ENCODE assay signal across 8 mouse cellular contexts in genomic region chr3:59005271-59005995, GRCm38 (mm10). TPM values are rescaled to one million over a fixed set of nuclear protein-coding genes. Genes with fewer than 3 reads are reported as not detected.
DNase-seq lines count a peak whose midpoint lies in the region; ATAC-seq lines count a peak whose summit lies in the region.

TSS of gene Med12l (plus strand) at chr3:59005825.

- peak within 1 kb of the TSS; percentile 95 for H3K27ac ChIP-seq in forebrain, embryonic 10.5 days
- peak within 1 kb of the TSS; percentile 94 for H3K27ac ChIP-seq in heart, embryonic 16.5 days (ENCODE audit: low read length)
- H3K27ac ChIP-seq in liver, embryonic 12.5 days: peak within 1 kb of the TSS; percentile 72
- peak within 1 kb of the TSS; percentile 91 for H3K27ac ChIP-seq in neural tube, embryonic 14.5 days (ENCODE audit: low read depth, low read length)

- peak; percentile 76 for ATAC-seq in heart, embryonic 16.5 days (replicated peaks; ENCODE audit: extremely low read depth, insufficient read depth, low FRiP score)
- ATAC-seq in liver, embryonic 12.5 days: peak; percentile 43
- peak; percentile 78 for ATAC-seq in neural tube, embryonic 14.5 days (ENCODE audit: low read depth)

- no peaks in the 10 kb centered on the region for H3K9me3 ChIP-seq in forebrain, embryonic 10.5 days
- H3K9me3 ChIP-seq in heart, embryonic 16.5 days (replicated peaks; ENCODE audit: control insufficient read depth, low read length): no peaks in the 10 kb centered on the region
- H3K9me3 ChIP-seq in liver, embryonic 12.5 days (replicated peaks): no peaks in the 10 kb centered on the region
- no peaks in the 10 kb centered on the region for H3K9me3 ChIP-seq in neural tube, embryonic 14.5 days (ENCODE audit: control insufficient read depth, low read length)

- H3K4me2 ChIP-seq in heart, embryonic 16.5 days (ENCODE audit: low read depth, low read length): peak within 1 kb of the TSS; percentile 100
- peak within 1 kb of the TSS; percentile 76 for H3K4me2 ChIP-seq in liver, embryonic 12.5 days
- H3K4me2 ChIP-seq in neural tube, embryonic 14.5 days (ENCODE audit: low read depth, low read length): peak within 1 kb of the TSS; percentile 89

- no peaks in the 10 kb centered on the region for H3K36me3 ChIP-seq in forebrain, embryonic 10.5 days (replicated peaks)
- no peaks in the 10 kb centered on the region for H3K36me3 ChIP-seq in heart, embryonic 16.5 days (ENCODE audit: control insufficient read depth, insufficient read depth)
- H3K36me3 ChIP-seq in liver, embryonic 12.5 days: no peaks in the 10 kb centered on the region
- H3K36me3 ChIP-seq in neural tube, embryonic 14.5 days (ENCODE audit: control insufficient read depth, insufficient read depth, low read length): no peaks in the 10 kb centered on the region

- WGBS in forebrain, embryonic 10.5 days: under 1% methylated on average over 68 of the region's 69 CpGs
- WGBS in heart, embryonic 16.5 days: under 1% methylated on average over 69 of the region's 69 CpGs
- under 1% methylated on average over 69 of the region's 69 CpGs for WGBS in liver, embryonic 12.5 days (ENCODE audit: insufficient replicate concordance)
- under 1% methylated on average over 60 of the region's 69 CpGs for WGBS in neural tube, embryonic 14.5 days

- H3K9ac ChIP-seq in heart, embryonic 16.5 days (ENCODE audit: low read length): peak within 1 kb of the TSS; percentile 82
- H3K9ac ChIP-seq in liver, embryonic 12.5 days: peak within 1 kb of the TSS; percentile 47
- peak within 1 kb of the TSS; percentile 82 for H3K9ac ChIP-seq in neural tube, embryonic 14.5 days (replicated peaks; ENCODE audit: low read depth, low read length)

- H3K27me3 ChIP-seq in forebrain, embryonic 10.5 days (ENCODE audit: poor library complexity, severe bottlenecking): peaks cover 53% of the 10 kb centered on the region
- H3K27me3 ChIP-seq in heart, embryonic 16.5 days (ENCODE audit: control insufficient read depth, insufficient read depth, low read length): peaks cover 3% of the 10 kb centered on the region
- peaks cover 72% of the 10 kb centered on the region for H3K27me3 ChIP-seq in liver, embryonic 12.5 days (replicated peaks)
- H3K27me3 ChIP-seq in neural tube, embryonic 14.5 days (ENCODE audit: control insufficient read depth, insufficient read depth, low read length): peaks cover 2% of the 10 kb centered on the region; the same call in 1 of the 2 replicates

- H3K4me3 ChIP-seq in forebrain, embryonic 10.5 days: peak within 1 kb of the TSS; percentile 77
- H3K4me3 ChIP-seq in heart, embryonic 16.5 days (ENCODE audit: low read length): peak within 1 kb of the TSS; percentile 74
- peak within 1 kb of the TSS; percentile 63 for H3K4me3 ChIP-seq in liver, embryonic 12.5 days
- H3K4me3 ChIP-seq in neural tube, embryonic 14.5 days (ENCODE audit: low read depth, low read length): peak within 1 kb of the TSS; percentile 80

- peak; percentile 29 for DNase-seq in 416B (ENCODE audit: low read depth)
- peak; percentile 94 for DNase-seq in brain, adult 2 months (ENCODE audit: low read depth, low spot score)
- peak; percentile 70 for DNase-seq in forebrain, embryonic 10.5 days (ENCODE audit: extremely low spot score, low spot score)
- DNase-seq in kidney, postnatal 36 days: peak; percentile 30 to 70
- peak; percentile 61 for DNase-seq in thymus, postnatal 14 days

- peaks cover 30% of the 10 kb centered on the region for H3K4me1 ChIP-seq in forebrain, embryonic 10.5 days
- peaks cover 10% of the 10 kb centered on the region for H3K4me1 ChIP-seq in heart, embryonic 16.5 days (ENCODE audit: control insufficient read depth, insufficient read depth, low read length)
- H3K4me1 ChIP-seq in liver, embryonic 12.5 days: peaks cover 22% of the 10 kb centered on the region
- peaks cover 5% of the 10 kb centered on the region; the same call in 1 of the 2 replicates for H3K4me1 ChIP-seq in neural tube, embryonic 14.5 days (ENCODE audit: control insufficient read depth, insufficient read depth, low read length)

RNA-seq across cellular contexts. Expression of gene Med12l, which starts in this region (rescaled TPM):
- polyA plus RNA-seq in forebrain, embryonic 10.5 days (2016; fragmentation: Nextera tagmentation; extraction: Ambion mirVana): 2.9 and 3.1 TPM in 2 replicates
- 2.3 and 2.6 TPM in 2 replicates for polyA plus RNA-seq in heart, embryonic 16.5 days (2015; fragmentation: Nextera tagmentation; extraction: Ambion mirVana)
- 1.9 and 2.1 TPM in 2 replicates for polyA plus RNA-seq in liver, embryonic 12.5 days (2016; fragmentation: Nextera tagmentation; extraction: Ambion mirVana)
- 9.3 and 9.9 TPM in 2 replicates for polyA plus RNA-seq in neural tube, embryonic 14.5 days (2014; fragmentation: Nextera tagmentation; extraction: Ambion mirVana)

Comparison
In these comparisons a context has a peak if more than half of its experiments do, and no peak if none do; other contexts are left out.
1. Peak in every context shown above with its lines: DNase-seq, ATAC-seq, H3K4me3 ChIP-seq and H3K27ac ChIP-seq.
2. DNase-seq: peak in every context shown above with its lines; median percentile 94 in brain, adult 2 months; 70 in forebrain, embryonic 10.5 days; 61 in thymus, postnatal 14 days; 50 in kidney, postnatal 36 days; 29 in 416B.